Mouse (Mus musculus): ENCODE measurements around the gene Smarcd3.
"Not testable (repeated sequence)": the region's sequence is repeated elsewhere in the genome, so short reads cannot be mapped to it uniquely, and the experiment has no call there.

Smarcd3 gene

GRCm38 (mm10) chr5:24577183-24577929 is 46.9 kb downstream of the Smarcd3 start, which contains the start of gene Abcf2:
Gene Abcf2, minus strand, starts transcription at chr5:24577467.
- DNase-seq (ENCODE audit: extremely low spot score, low read depth, low spot score) = peak; percentile 100

- DNase-seq (ENCODE audit: extremely low spot score, low read depth, low spot score) = no peak
Observed at GRCm38 (mm10) chr5:24576801-24577182, 47.4 kb downstream of the Smarcd3 start.

- DNase-seq (ENCODE audit: extremely low spot score, low read depth, low spot score) = no peak
Observed at GRCm38 (mm10) chr5:24575948-24576347, 48.3 kb downstream of the Smarcd3 start.

GRCm38 (mm10) chr5:24556709-24557108 is 67.5 kb downstream of the Smarcd3 start, which contains the start of gene 4931409K22Rik:
Gene 4931409K22Rik, minus strand, starts transcription at chr5:24556809.
- no peak for DNase-seq (ENCODE audit: extremely low spot score, low read depth, low spot score)

GRCm38 (mm10) chr5:24555335-24555734 is 68.9 kb downstream of the Smarcd3 start:
- DNase-seq (ENCODE audit: extremely low spot score, low read depth, low spot score) = not testable (repeated sequence)

- DNase-seq (ENCODE audit: extremely low spot score, low read depth, low spot score) = no peak
Observed at GRCm38 (mm10) chr5:24553621-24554244, 70.5 kb downstream of the Smarcd3 start.

GRCm38 (mm10) chr5:24551317-24551688 is 72.9 kb downstream of the Smarcd3 start:
- no peak for DNase-seq (ENCODE audit: extremely low spot score, low read depth, low spot score)

GRCm38 (mm10) chr5:24550598-24551316 is 73.5 kb downstream of the Smarcd3 start:
- DNase-seq (ENCODE audit: extremely low spot score, low read depth, low spot score) = no peak

GRCm38 (mm10) chr5:24542643-24543042 is 81.6 kb downstream of the Smarcd3 start:
- no peak for DNase-seq (ENCODE audit: extremely low spot score, low read depth, low spot score)

- no peak for DNase-seq (ENCODE audit: extremely low spot score, low read depth, low spot score)
Observed at GRCm38 (mm10) chr5:24541144-24541569, 83.1 kb downstream of the Smarcd3 start.

All from hindlimb bud, embryonic 11.5 days (tissue).